Mouse (Mus musculus): ENCODE data around the gene Camkk2.

GRCm38 (mm10) chr5:122812699-122813098 lies 33.5 kb upstream of the Camkk2 start:
- no peak for TF ChIP-seq CTCF (IDR thresholded peaks at IDR 0.05; ENCODE audit: low read depth, low read length)
- no peak for TF ChIP-seq EP300 (IDR thresholded peaks at IDR 0.05; ENCODE audit: insufficient read depth, low read depth, low read length)
